Mouse (Mus musculus) bone marrow, adult 2 months (tissue): Measurements from ENCODE around the gene Abcf2.

Source experiments
- CTCF ChIP-seq: fragments of 200-500 bp; IDR thresholded peaks from 2 replicates; pipeline ENCODE4 v1.5.1; 2011; ENCODE audit warnings: low read length, control low read depth; ENCODE audit not compliant: control insufficient read depth, insufficient read depth
- POLR2A ChIP-seq: fragments of 200-500 bp; IDR thresholded peaks from 2 replicates; pipeline ENCODE4 v1.6.1; 2011; ENCODE audit warnings: low read depth, mild to moderate bottlenecking, control low read depth, low read length, borderline replicate concordance; ENCODE audit not compliant: control insufficient read depth

GRCm38 (mm10) chr5:24577183-24577929 is at the start of gene Abcf2:
- peak; percentile 65 for TF ChIP-seq POLR2A
- TF ChIP-seq CTCF: no peak
